Mouse (Mus musculus) lung, adult 2 months (tissue): Measurements from ENCODE around the gene Fam227b.

Experiments used
- CTCF ChIP-seq: fragments of 200-500 bp; IDR thresholded peaks from 2 replicates; pipeline ENCODE4 v1.5.1; 2011; ENCODE audit warnings: mild to moderate bottlenecking, low read length, control low read depth; ENCODE audit not compliant: insufficient read depth
- POLR2A ChIP-seq: fragments of 200-500 bp; IDR thresholded peaks from 2 replicates; pipeline ENCODE4 v1.6.1; 2011; ENCODE audit warnings: low read depth, mild to moderate bottlenecking, control low read depth, low read length, borderline replicate concordance; ENCODE audit errors: extremely low read depth

DNA sequence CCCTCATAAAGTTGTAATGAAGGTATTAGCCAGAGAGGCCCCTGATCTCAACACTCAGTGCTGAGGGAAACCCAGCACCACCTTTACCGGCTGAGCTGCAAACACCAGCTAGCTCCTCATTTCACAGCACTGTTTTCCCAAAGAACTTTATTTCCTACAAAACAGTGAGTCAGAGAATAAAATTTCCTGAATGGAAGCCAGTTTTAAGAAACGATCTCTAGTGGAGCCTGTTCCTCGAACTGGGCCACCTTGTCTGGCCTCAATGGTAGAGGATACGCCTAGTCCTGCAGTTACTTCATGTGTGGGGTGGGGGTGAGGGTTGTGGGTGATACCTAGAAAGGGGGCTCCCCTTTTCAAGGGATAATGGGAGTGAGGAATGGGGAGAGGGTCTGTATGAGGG, 57.2 kb downstream of the Fam227b start:
- TF ChIP-seq POLR2A: no peak
- no peak for TF ChIP-seq CTCF
